Comparison of ENCODE assay signal across 23 mouse cellular contexts in genomic region chr11:110605041-110605882, GRCm38 (mm10).
DNase-seq lines count a peak whose midpoint lies in the region; ATAC-seq and TF ChIP-seq lines count a peak whose summit lies in the region.
"Had no signal": no experiment of that assay in that cellular context is flagged by ENCODE, and none has a peak within 500 bp of the region (broad histone marks: within the 10 kb centered on the region; RNA-seq: fewer than 3 reads in every experiment).

No protein-coding gene starts in this region.

- H3K9ac ChIP-seq in intestine, postnatal 0 days (ENCODE audit: low read depth, low read length) = no peak overlapping the region
- no peak overlapping the region for H3K9ac ChIP-seq in intestine, embryonic 15.5 days
- H3K9ac ChIP-seq: forebrain, embryonic 15.5 days; hindbrain, embryonic 15.5 days had no signal

- no peaks in the 10 kb centered on the region for H3K36me3 ChIP-seq in intestine, postnatal 0 days (ENCODE audit: control insufficient read depth, insufficient read depth)
- H3K36me3 ChIP-seq in intestine, embryonic 15.5 days = no peaks in the 10 kb centered on the region
- no peaks in the 10 kb centered on the region for H3K36me3 ChIP-seq in E14TG2a.4 (ENCODE audit: insufficient read depth, low read length)
- H3K36me3 ChIP-seq: forebrain, embryonic 15.5 days; G1E; hindbrain, embryonic 15.5 days; midbrain, embryonic 10.5 days had no signal

- TF ChIP-seq POLR2A in embryonic fibroblast, embryonic 13.5 days (IDR thresholded peaks at IDR 0.05; ENCODE audit: low read depth, low read length) = no peak

- no peaks in the 10 kb centered on the region for H3K9me3 ChIP-seq in intestine, postnatal 0 days (ENCODE audit: control insufficient read depth)
- H3K9me3 ChIP-seq in intestine, embryonic 15.5 days = no peaks in the 10 kb centered on the region
- H3K9me3 ChIP-seq in E14TG2a.4 (ENCODE audit: low read length) = no peaks in the 10 kb centered on the region
- H3K9me3 ChIP-seq: forebrain, embryonic 15.5 days; hindbrain, embryonic 15.5 days; midbrain, embryonic 10.5 days had no signal

- peak; percentile 16; the same call in 1 of the 2 replicates for TF ChIP-seq CTCF in intestine, postnatal 0 days (IDR thresholded peaks at IDR 0.05; ENCODE audit: low read depth)
- TF ChIP-seq CTCF in E14TG2a.4 (conservative IDR thresholded peaks at IDR 0.05; ENCODE audit: low read length) = peak; percentile 21
- TF ChIP-seq CTCF in embryonic fibroblast, embryonic 13.5 days (IDR thresholded peaks at IDR 0.05; ENCODE audit: borderline replicate concordance, insufficient read depth, low read length) = no peak

- no peak overlapping the region for H3K27ac ChIP-seq in intestine, postnatal 0 days (ENCODE audit: low read depth, low read length)
- no peak overlapping the region for H3K27ac ChIP-seq in intestine, embryonic 15.5 days
- H3K27ac ChIP-seq in embryonic fibroblast, embryonic 13.5 days (ENCODE audit: insufficient read depth, low read length) = peak overlapping the region; percentile 64
- H3K27ac ChIP-seq: forebrain, embryonic 15.5 days; hindbrain, embryonic 15.5 days; left cerebral cortex, adult 2 months; midbrain, embryonic 10.5 days had no signal

- H3K4me2 ChIP-seq in intestine, postnatal 0 days (replicated peaks; ENCODE audit: low read depth) = no peak overlapping the region
- no peak overlapping the region for H3K4me2 ChIP-seq in intestine, embryonic 15.5 days (replicated peaks)
- H3K4me2 ChIP-seq: forebrain, embryonic 15.5 days; heart, embryonic 11.5 days; hindbrain, embryonic 15.5 days; liver, embryonic 11.5 days had no signal

- no peak for ATAC-seq in intestine, postnatal 0 days
- ATAC-seq in intestine, embryonic 15.5 days = no peak
- ATAC-seq: forebrain, embryonic 15.5 days had no signal

- DNase-seq in R1 (ENCODE audit: low read depth, low spot score) = peak; percentile 10
- no peak for DNase-seq in right cerebral cortex, postnatal 10 days (ENCODE audit: low spot score in 2 of 2)
- DNase-seq in left cerebral cortex, adult 11 months (ENCODE audit: low spot score) = no peak
- no peak for DNase-seq in right cerebral cortex, postnatal 14 days
- DNase-seq: adrenal gland, adult 2 months; cerebellum, adult 9-10 months; kidney, adult 2 months; kidney, postnatal 14 days; lung, adult 2 months; lung, postnatal 36 days; retina, postnatal 1 day; thymus, postnatal 25 days had no signal

- 75% methylated on average over 10 of the region's 10 CpGs for WGBS in intestine, postnatal 0 days
- 72% methylated on average over 10 of the region's 10 CpGs for WGBS in intestine, embryonic 15.5 days

- no peaks in the 10 kb centered on the region for H3K27me3 ChIP-seq in intestine, postnatal 0 days (replicated peaks; ENCODE audit: control insufficient read depth, insufficient read depth, low read length)
- H3K27me3 ChIP-seq in intestine, embryonic 15.5 days (replicated peaks) = no peaks in the 10 kb centered on the region
- H3K27me3 ChIP-seq in E14TG2a.4 (ENCODE audit: insufficient read depth, low read length) = no peaks in the 10 kb centered on the region
- H3K27me3 ChIP-seq: forebrain, embryonic 15.5 days; hindbrain, embryonic 15.5 days had no signal

- H3K4me3 ChIP-seq in intestine, postnatal 0 days (ENCODE audit: low read depth, low read length) = no peak overlapping the region
- H3K4me3 ChIP-seq in intestine, embryonic 15.5 days (replicated peaks) = no peak overlapping the region
- no peak overlapping the region for H3K4me3 ChIP-seq in E14TG2a.4 (replicated peaks; ENCODE audit: low read length)
- no peak overlapping the region for H3K4me3 ChIP-seq in embryonic fibroblast, embryonic 13.5 days (ENCODE audit: insufficient read depth, low read length)
- H3K4me3 ChIP-seq: forebrain, embryonic 15.5 days; hindbrain, embryonic 15.5 days; left cerebral cortex, adult 2 months; midbrain, embryonic 10.5 days had no signal

- no peaks in the 10 kb centered on the region for H3K4me1 ChIP-seq in intestine, postnatal 0 days (replicated peaks; ENCODE audit: control insufficient read depth, insufficient read depth, low read length)
- H3K4me1 ChIP-seq in intestine, embryonic 15.5 days (replicated peaks) = no peaks in the 10 kb centered on the region
- H3K4me1 ChIP-seq in E14TG2a.4 (replicated peaks; ENCODE audit: low read depth, low read length) = no peaks in the 10 kb centered on the region
- 0 out of 2 replicates have a peak, but pooled peaks cover 3% of the 10 kb centered on the region for H3K4me1 ChIP-seq in embryonic fibroblast, embryonic 13.5 days (ENCODE audit: control insufficient read depth, insufficient read depth, low read length)
- H3K4me1 ChIP-seq: forebrain, embryonic 15.5 days; hindbrain, embryonic 15.5 days; midbrain, embryonic 10.5 days had no signal
